Mouse (Mus musculus) kidney, embryonic 15.5 days (tissue): ENCODE results near the gene Anxa2. TPM values are rescaled to one million over a fixed set of nuclear protein-coding genes. Genes with fewer than 3 reads are reported as not detected.

Experiments used
- ATAC-seq: fragments of 200-750 bp; cut with Nextera tagmentation; replicated peaks from 2 replicates; pipeline ENCODE4 v1.8.0; 2017; ENCODE audit warnings: moderate TSS enrichment; ENCODE audit not compliant: low FRiP score
- H3K27ac ChIP-seq: fragments of 300-500 bp; sonication (generic); 2 replicates; pipeline ENCODE4 v1.5.1; 2015; ENCODE audit warnings: mild to moderate bottlenecking, inconsistent platforms
- H3K27me3 ChIP-seq: fragments of 300-500 bp; sonication (generic); 2 replicates; pipeline ENCODE4 v1.6.1; 2015; ENCODE audit warnings: inconsistent platforms
- H3K36me3 ChIP-seq: fragments of 300-500 bp; sonication (generic); 2 replicates; pipeline ENCODE4 v1.6.1; 2015; ENCODE audit warnings: inconsistent platforms
- H3K4me1 ChIP-seq: fragments of 300-500 bp; sonication (generic); 2 replicates; pipeline ENCODE4 v1.6.1; 2015; ENCODE audit warnings: inconsistent platforms
- H3K4me2 ChIP-seq: fragments of 300-500 bp; sonication (generic); 2 replicates; pipeline ENCODE4 v1.6.1; 2015; ENCODE audit warnings: moderate library complexity, mild to moderate bottlenecking, inconsistent platforms
- H3K4me3 ChIP-seq: fragments of 300-500 bp; sonication (generic); replicated peaks from 2 replicates; pipeline ENCODE4 v1.5.1; 2015; ENCODE audit warnings: mild to moderate bottlenecking, inconsistent platforms
- H3K9ac ChIP-seq: fragments of 300-500 bp; sonication (generic); 2 replicates; pipeline ENCODE4 v1.6.1; 2015; ENCODE audit warnings: mild to moderate bottlenecking, inconsistent platforms
- H3K9me3 ChIP-seq: fragments of 300-500 bp; sonication (generic); replicated peaks from 2 replicates; pipeline ENCODE4 v1.6.1; 2016; ENCODE audit warnings: inconsistent platforms
- WGBS: fragments of 180-500 bp; shearing (Covaris S2); methylation state at CpG from one replicate; pipeline ENCODE4 v1.1.7; 2015; ENCODE audit warnings: mixed read lengths; 5-methylcytosine and 5-hydroxymethylcytosine counted together
- polyA plus RNA-seq: library from polyadenylated mRNA; unstranded; fragments of >200 nt; fragmentation: Nextera tagmentation; extraction: Ambion mirVana; gene quantifications from 2 replicates; pipeline ENCODE4 v1.2.1, GENCODE M21; 2015

Anxa2 gene
- polyA plus RNA-seq, 1 experiment from 2014 or later, result 614 TPM

DNA sequence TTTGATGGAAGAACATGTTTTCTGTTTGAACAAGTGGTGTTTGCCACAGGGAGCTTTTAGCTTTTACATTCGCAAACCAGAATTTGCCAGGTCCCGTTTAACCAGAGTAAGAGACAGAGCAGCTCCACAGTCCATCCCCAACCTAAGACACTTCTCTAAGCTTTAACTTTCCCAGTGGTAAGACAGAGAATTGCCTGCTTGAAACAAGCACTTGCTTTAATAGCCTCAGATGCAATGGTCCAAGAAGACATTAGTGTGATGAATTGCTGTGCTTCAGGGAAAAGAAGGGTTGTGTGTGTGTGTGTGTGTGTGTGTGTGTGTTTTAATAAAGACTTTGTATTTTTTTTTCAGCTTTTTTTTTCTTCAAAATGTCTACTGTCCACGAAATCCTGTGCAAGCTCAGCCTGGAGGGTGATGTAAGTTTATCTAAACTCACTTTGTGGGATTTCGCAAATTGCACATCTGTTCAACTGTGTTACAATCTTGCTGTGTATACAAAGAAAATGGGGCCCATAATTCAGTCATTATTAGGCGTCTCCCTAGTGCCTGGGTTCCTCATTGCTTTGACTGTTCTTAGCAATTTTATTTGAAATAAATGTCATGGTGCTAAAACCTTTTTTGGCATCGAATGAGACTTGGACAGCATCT, 10.8 kb downstream of the Anxa2 start:
- peaks cover 60% of the 10 kb centered on the region for H3K4me1 ChIP-seq
- H3K4me2 ChIP-seq, result no peak overlapping the region
- no peak overlapping the region for H3K27ac ChIP-seq
- no peak overlapping the region for H3K9ac ChIP-seq
- no peak for ATAC-seq
- H3K27me3 ChIP-seq, result no peaks in the 10 kb centered on the region
- H3K36me3 ChIP-seq, result peaks cover 39% of the 10 kb centered on the region
- WGBS, result 57% methylated on average over 6 of the region's 6 CpGs
- H3K9me3 ChIP-seq, result no peaks in the 10 kb centered on the region
- H3K4me3 ChIP-seq, result no peak overlapping the region

DNA sequence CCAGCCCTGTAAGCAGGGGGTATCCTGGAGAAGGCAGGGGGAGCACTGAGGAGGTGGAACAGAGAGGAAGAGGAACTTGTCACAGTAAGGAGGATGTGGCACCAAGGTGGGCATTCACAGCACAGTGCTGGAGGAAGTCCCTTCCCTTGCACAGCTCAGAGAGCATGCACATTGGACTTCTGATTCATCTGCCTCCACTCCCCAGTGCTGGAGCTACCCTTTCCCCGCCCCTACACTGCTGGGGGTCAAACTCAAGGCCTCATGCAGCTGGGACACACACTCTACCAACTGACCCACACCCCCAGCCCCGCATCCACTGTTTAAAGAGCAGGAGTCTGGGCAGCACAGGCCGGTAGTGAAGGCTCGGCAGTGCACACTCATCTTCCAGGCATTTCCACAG, 12.7 kb downstream of the Anxa2 start:
- no peaks in the 10 kb centered on the region for H3K9me3 ChIP-seq
- no peak overlapping the region for H3K9ac ChIP-seq
- no peak for ATAC-seq
- H3K36me3 ChIP-seq, result peaks cover 38% of the 10 kb centered on the region
- WGBS, result 61% methylated on average over 4 of the region's 4 CpGs
- H3K4me2 ChIP-seq, result no peak overlapping the region
- peaks cover 66% of the 10 kb centered on the region for H3K4me1 ChIP-seq
- no peak overlapping the region for H3K4me3 ChIP-seq
- H3K27ac ChIP-seq, result peak overlapping the region; percentile 61
- H3K27me3 ChIP-seq, result no peaks in the 10 kb centered on the region

GRCm38 (mm10) chr9:69467310-69467939, 14.0 kb downstream of the Anxa2 start:
- H3K4me2 ChIP-seq, result no peak overlapping the region
- no peaks in the 10 kb centered on the region for H3K27me3 ChIP-seq
- peaks cover 72% of the 10 kb centered on the region for H3K4me1 ChIP-seq
- 46% methylated on average over 10 of the region's 10 CpGs for WGBS
- H3K27ac ChIP-seq, result peak overlapping the region; percentile 47
- peaks cover 36% of the 10 kb centered on the region for H3K36me3 ChIP-seq
- no peak overlapping the region for H3K4me3 ChIP-seq
- no peak overlapping the region for H3K9ac ChIP-seq
- no peaks in the 10 kb centered on the region for H3K9me3 ChIP-seq
- ATAC-seq, result no peak

- H3K4me2 ChIP-seq, result peak overlapping the region; percentile 25
- no peaks in the 10 kb centered on the region for H3K27me3 ChIP-seq
- peak; percentile 82 for ATAC-seq
- 9% methylated on average over 9 of the region's 9 CpGs for WGBS
- no peak overlapping the region for H3K4me3 ChIP-seq
- peaks cover 42% of the 10 kb centered on the region for H3K36me3 ChIP-seq
- no peaks in the 10 kb centered on the region for H3K9me3 ChIP-seq
- H3K27ac ChIP-seq, result peak overlapping the region; percentile 90
- peaks cover 80% of the 10 kb centered on the region for H3K4me1 ChIP-seq
- H3K9ac ChIP-seq, result no peak overlapping the region
Measured at GRCm38 (mm10) chr9:69468991-69469390, 15.6 kb downstream of the Anxa2 start.

DNA sequence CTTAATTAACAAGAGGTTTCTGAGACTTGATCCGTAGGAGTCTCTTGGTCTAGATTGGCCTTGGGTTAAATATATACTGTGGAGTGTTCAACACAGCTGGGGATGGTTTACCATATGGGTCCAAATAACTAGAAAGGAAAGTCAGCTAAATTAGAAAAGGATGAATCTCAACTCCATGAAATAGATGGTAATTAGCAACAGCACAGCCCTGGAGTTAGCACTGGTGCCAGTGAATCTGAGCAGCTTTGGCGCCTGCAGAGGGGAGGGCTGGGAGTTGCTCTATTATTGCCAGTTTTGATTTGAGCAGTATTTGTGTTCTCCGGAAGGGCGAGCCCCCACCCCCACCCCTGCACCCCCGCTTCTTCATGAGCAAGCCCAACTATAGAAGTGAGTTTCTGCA, 16.9 kb downstream of the Anxa2 start:
- H3K9me3 ChIP-seq, result no peaks in the 10 kb centered on the region
- H3K4me2 ChIP-seq, result peak overlapping the region; percentile 24
- H3K27me3 ChIP-seq, result no peaks in the 10 kb centered on the region
- ATAC-seq, result no peak
- H3K9ac ChIP-seq, result no peak overlapping the region
- no peak overlapping the region for H3K4me3 ChIP-seq
- peaks cover 78% of the 10 kb centered on the region for H3K4me1 ChIP-seq
- peaks cover 46% of the 10 kb centered on the region for H3K36me3 ChIP-seq
- 32% methylated on average over 5 of the region's 5 CpGs for WGBS
- H3K27ac ChIP-seq, result peak overlapping the region; percentile 90

DNA sequence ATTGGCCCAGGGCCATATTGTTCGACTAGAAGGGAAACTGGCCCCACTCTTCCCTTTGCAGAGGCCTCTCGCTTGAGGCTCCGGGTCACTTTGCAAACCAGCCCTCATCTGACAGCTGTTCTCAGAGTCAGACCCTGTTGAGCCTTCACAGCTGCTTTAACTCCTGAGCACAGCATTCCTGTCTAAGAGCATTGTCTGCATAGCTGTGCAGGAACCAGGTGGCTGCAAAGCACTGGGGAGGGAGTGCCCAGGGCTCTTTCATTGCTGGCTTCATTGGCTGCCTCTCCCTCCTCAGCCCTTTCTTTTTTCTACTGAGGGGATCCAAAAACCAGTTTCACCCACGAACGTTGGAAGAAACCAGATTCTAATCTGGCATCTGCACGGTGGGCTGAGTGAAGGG, 17.5 kb downstream of the Anxa2 start:
- Histone ChIP-seq H3K27ac (peak overlapping the region; percentile 90), H3K4me1 (peaks cover 73% of the 10 kb centered on the region), H3K9me3 (no peaks in the 10 kb centered on the region), H3K4me2 (peak overlapping the region; percentile 24), H3K4me3 (no peak overlapping the region), H3K9ac (no peak overlapping the region), H3K36me3 (peaks cover 43% of the 10 kb centered on the region), H3K27me3 (no peaks in the 10 kb centered on the region)
- WGBS, result 6% methylated on average over 6 of the region's 6 CpGs
- peak; percentile 73 for ATAC-seq

GRCm38 (mm10) chr9:69472724-69473123, 19.3 kb downstream of the Anxa2 start:
- H3K27me3 ChIP-seq, result no peaks in the 10 kb centered on the region
- peaks cover 70% of the 10 kb centered on the region for H3K4me1 ChIP-seq
- no peaks in the 10 kb centered on the region for H3K9me3 ChIP-seq
- no peak overlapping the region for H3K4me3 ChIP-seq
- ATAC-seq, result peak; percentile 52
- H3K27ac ChIP-seq, result peak overlapping the region; percentile 90
- 54% methylated on average over 6 of the region's 6 CpGs for WGBS
- no peak overlapping the region for H3K9ac ChIP-seq
- H3K4me2 ChIP-seq, result no peak overlapping the region
- peaks cover 50% of the 10 kb centered on the region for H3K36me3 ChIP-seq

DNA sequence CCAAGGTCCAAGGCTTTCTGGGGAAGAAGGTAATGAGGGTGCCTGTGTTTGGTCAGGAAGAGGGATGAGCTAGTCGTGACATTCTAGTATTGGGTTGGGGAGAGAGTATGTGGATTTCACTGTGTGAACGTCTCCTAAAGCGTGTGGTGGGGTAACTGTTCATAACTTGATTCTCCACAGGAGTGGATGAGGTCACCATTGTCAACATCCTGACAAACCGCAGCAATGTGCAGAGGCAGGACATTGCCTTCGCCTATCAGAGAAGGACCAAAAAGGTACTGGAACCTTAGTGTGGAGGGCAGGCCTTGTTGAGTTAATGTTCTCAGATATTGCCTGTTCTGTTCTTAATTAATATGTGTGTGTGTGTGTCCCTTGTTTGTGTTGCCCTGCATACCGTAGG, 22.5 kb downstream of the Anxa2 start:
- Histone ChIP-seq H3K27ac (no peak overlapping the region), H3K27me3 (no peaks in the 10 kb centered on the region), H3K36me3 (peaks cover 57% of the 10 kb centered on the region), H3K4me3 (no peak overlapping the region), H3K4me1 (peaks cover 50% of the 10 kb centered on the region), H3K9ac (no peak overlapping the region), H3K9me3 (no peaks in the 10 kb centered on the region), H3K4me2 (no peak overlapping the region)
- whole genome bisulfite sequencing, result 81% methylated on average over 6 of the region's 6 CpGs
- ATAC-seq, result no peak

DNA sequence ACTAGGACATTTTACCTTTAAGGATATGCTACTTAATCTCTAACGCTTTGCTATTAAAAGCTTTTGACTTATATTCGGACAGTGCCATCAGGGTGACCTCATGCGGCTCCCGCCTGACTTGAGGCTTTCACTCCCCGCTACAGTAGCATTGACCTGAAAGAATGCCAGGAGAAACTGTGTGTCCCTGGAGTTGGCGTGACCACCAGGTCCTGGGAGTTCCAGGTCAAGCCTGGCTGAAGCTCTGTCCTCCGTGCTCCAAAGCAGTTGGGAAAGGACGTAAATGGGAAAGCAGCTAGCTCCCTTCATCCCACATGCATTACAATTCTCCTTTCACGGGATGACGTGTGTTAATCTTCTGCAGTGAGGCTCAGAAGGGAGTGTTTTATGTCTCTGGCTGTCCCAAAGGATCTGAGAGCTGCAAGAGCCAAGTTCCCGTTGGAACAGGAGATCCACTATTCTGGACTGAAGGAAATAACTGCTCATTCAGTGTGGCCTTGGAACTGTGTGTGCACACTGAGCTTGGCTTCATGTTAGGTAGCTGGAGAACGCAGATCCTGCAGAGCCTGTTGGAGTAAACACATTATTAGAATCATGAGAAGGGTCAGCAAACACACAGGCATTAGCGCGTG, 23.9 kb downstream of the Anxa2 start:
- Histone ChIP-seq H3K4me2 (0 out of 2 replicates have a peak overlapping the region, but pooled peaks have one; percentile 3), H3K27ac (peak overlapping the region; percentile 52), H3K9ac (no peak overlapping the region), H3K4me1 (peaks cover 37% of the 10 kb centered on the region), H3K36me3 (peaks cover 62% of the 10 kb centered on the region), H3K9me3 (no peaks in the 10 kb centered on the region), H3K27me3 (no peaks in the 10 kb centered on the region), H3K4me3 (no peak overlapping the region)
- no peak; the same call in 1 of the 2 replicates for ATAC-seq
- WGBS, result 37% methylated on average over 14 of the region's 14 CpGs

- Histone ChIP-seq H3K9ac (no peak overlapping the region), H3K36me3 (peaks cover 67% of the 10 kb centered on the region), H3K4me2 (no peak overlapping the region), H3K4me3 (no peak overlapping the region), H3K9me3 (no peaks in the 10 kb centered on the region), H3K4me1 (peaks cover 32% of the 10 kb centered on the region), H3K27me3 (no peaks in the 10 kb centered on the region), H3K27ac (0 out of 2 replicates have a peak overlapping the region, but pooled peaks have one; percentile 52)
- WGBS, result 52% methylated on average over 6 of the region's 6 CpGs
- ATAC-seq, result no peak
Measured at GRCm38 (mm10) chr9:69477824-69478222, 24.4 kb downstream of the Anxa2 start.

DNA sequence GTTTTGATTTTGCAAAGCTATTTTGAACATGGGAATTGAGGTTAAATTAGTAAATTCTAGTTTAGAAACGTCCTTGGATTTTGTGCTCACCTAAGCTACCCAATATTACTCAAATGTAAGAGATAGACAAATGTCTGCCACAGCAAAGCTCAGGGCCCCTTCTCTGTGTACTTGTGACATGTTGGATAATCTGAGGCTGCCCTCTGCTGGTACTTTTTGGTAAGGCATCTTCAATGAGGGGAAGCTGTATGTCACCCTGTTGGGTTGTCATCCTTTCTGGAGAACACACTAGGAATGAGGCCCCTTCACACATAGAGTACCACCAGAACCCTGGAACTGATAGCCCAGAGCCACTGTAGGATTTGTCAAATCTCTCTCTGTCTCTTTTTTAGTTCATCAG, 26.9 kb downstream of the Anxa2 start:
- Histone ChIP-seq H3K4me1 (peaks cover 24% of the 10 kb centered on the region), H3K27ac (no peak overlapping the region), H3K9ac (no peak overlapping the region), H3K4me2 (no peak overlapping the region), H3K9me3 (no peaks in the 10 kb centered on the region), H3K27me3 (no peaks in the 10 kb centered on the region), H3K4me3 (no peak overlapping the region), H3K36me3 (peaks cover 75% of the 10 kb centered on the region)
- ATAC-seq, result 0 out of 2 replicates have a peak, but pooled peaks have one; percentile 60
- 0% methylated on average over 1 of the region's 1 CpGs for WGBS

GRCm38 (mm10) chr9:69483811-69484210, 30.4 kb downstream of the Anxa2 start:
- H3K27ac ChIP-seq, result no peak overlapping the region
- H3K4me2 ChIP-seq, result no peak overlapping the region
- no peak overlapping the region for H3K9ac ChIP-seq
- WGBS, result 70% methylated on average over 12 of the region's 12 CpGs
- H3K4me3 ChIP-seq, result no peak overlapping the region
- H3K27me3 ChIP-seq, result no peaks in the 10 kb centered on the region
- peaks cover 5% of the 10 kb centered on the region; the same call in 1 of the 2 replicates for H3K4me1 ChIP-seq
- peaks cover 86% of the 10 kb centered on the region for H3K36me3 ChIP-seq
- ATAC-seq, result no peak
- H3K9me3 ChIP-seq, result no peaks in the 10 kb centered on the region
